Mouse (Mus musculus): ENCODE data around the gene Gm5901.

DNA sequence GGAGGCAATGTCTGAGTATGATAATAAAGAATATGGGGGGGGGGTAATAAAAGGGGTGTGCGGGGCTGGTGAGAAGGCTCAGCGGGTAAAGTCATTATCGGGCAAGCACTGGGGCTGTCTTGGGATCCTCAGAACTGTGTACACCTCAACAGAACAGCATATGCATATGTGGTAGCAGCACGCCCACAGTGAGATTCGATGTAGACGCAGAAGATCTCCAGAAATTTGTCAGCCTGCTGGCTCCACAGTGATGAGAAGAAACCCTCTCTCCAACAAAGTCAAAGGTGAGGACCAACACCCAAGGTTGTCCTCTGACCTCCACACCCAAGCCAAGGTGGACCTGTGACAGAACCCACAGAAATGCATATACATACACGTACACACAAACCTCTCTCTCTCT lies 41.7 kb downstream of the Gm5901 start:
- no peak for TF ChIP-seq CTCF (IDR thresholded peaks at IDR 0.05; ENCODE audit: borderline replicate concordance, control insufficient read depth, extremely low read depth, insufficient read depth, low read length, poor library complexity)
- no peak for TF ChIP-seq POLR2A (IDR thresholded peaks at IDR 0.05; ENCODE audit: control insufficient read depth, extremely low read depth, insufficient read depth, low read length, poor library complexity)

All from thymus, adult 2 months (tissue).